Mouse (Mus musculus): Measurements from ENCODE around the gene Myt1l. TPM values are rescaled to one million over a fixed set of nuclear protein-coding genes. Genes with fewer than 3 reads are reported as not detected.

The Myt1l gene
- total RNA-seq, 2 experiments from 2014 or later, result not detected

DNA sequence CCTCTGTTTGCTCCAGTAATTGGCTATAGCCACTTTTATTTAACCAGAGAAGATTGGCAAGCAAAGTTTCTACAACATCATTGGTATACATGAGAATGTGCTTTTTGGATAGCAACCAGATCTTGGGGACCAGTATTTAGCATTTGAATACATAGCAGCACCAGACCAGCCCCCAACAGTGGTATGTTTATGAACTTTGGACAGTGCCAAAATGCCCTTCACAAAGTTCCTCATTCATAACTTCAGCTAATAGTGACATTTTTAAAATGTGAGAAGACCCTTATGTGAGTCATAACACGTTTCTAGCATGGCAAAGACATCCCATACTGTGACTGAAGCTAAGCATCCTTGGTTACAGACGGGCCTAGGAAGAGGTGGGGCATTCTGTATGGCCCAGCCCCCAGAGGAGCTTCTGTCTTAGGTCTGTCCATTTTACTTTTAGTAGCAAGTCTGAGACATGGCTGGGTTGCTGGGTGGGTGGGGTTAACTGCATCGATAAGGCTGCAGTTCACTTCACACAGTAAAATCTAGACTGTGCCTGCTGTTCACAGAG is 369.4 kb downstream of the Myt1l start:
- no peak for DNase-seq (ENCODE audit: low spot score)

- DNase-seq (ENCODE audit: low spot score), result peak; percentile 50
Measured at GRCm38 (mm10) chr12:29904101-29904874, 376.1 kb downstream of the Myt1l start.

DNA sequence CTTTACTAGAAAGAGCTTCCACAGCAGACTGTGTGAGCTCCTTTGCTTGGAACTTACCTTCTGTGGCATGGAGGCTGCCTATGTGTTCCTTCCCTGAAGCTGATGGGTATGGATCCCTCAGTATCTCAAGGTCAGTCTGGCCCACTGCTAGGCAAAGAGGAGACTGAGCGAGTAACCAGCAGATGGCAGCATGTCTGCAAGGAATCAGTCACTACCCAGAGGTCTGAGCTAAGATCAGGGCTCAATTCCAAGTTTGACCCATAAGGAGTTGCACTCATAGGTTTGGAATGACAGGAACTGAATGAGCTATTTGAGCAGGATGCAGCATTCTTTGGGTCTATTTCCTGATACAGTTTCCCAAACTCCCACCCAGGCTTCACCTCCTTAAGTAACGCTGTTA is 378.9 kb downstream of the Myt1l start:
- DNase-seq (ENCODE audit: low spot score), result peak; percentile 79

DNA sequence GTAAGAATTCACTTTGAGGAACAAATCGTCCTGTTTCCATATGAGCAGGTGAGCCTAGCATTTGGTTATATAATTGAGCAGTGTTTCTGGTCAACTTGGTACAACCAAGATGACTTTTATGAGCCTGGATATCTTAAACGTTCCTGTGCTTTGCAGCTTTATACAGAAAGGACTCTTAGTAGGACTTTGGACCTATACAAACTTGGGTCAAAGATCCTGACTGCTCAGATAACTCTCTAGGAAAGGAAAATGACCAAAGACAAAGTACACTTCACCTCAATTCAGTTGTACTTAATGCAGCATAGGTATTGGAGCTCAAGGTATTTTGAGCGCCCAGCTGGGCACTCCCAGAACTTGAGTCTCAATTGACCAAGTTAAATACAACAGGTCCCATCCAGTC is 388.0 kb downstream of the Myt1l start:
- no peak for DNase-seq (ENCODE audit: low spot score)

DNA sequence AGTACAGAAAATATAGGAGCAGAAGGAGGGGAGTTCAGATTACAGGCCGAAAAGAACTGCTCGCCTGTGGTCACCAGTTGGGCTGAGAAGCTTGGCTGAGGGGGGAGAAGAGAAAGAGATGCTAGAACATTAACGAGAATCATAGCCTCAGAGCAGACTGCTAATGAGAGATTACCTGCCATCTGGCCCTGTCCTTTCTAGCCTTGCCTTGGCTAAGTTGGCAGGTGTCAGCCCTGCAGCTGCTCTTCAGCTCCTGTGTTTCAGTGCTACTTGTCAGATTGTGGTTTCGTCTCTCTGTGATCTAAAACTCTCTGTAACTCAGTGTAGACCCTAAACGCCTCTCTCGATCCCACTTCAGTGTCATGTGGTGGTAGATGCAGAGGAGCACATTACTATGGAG is 388.6 kb downstream of the Myt1l start:
- DNase-seq (ENCODE audit: low spot score), result no peak

DNA sequence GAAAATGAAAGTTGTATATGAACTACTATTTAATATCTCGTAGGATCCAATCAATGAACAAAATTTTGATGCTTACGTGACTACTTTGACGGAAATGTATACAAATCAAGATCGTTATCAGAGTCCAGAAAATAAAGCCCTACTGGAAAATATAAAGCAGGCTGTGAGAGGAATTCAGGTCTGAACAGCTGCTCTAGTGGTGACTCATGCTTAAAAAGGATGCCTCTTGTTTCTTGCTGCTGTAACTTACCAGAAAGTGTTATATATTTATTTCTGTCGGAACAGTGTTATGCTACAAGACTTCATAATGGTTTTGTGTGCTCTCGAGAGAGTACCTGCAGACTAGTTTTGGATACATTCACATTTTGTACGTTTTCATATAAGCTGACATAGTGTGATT is 392.1 kb downstream of the Myt1l start:
- DNase-seq (ENCODE audit: low spot score), result no peak

DNA sequence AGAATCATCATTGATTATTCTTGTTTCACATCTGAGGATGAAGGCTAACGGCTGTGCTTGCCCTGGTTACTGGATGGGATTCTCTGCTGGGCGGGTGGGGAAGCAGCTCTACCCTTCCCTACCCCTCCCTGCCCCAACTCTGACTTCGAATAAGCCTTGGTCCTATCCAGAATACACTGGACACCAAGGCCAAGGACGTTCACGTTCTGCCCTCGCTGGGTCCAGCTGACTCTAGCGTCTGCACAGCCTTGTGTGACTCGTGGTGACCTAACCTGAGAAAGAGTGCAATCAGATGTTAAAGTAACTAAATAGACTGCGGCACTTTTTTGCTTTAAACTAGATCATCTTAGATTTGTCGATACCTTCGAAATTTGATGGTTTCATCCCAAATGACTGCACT is 393.3 kb downstream of the Myt1l start:
- no peak for DNase-seq (ENCODE audit: low spot score)

DNA sequence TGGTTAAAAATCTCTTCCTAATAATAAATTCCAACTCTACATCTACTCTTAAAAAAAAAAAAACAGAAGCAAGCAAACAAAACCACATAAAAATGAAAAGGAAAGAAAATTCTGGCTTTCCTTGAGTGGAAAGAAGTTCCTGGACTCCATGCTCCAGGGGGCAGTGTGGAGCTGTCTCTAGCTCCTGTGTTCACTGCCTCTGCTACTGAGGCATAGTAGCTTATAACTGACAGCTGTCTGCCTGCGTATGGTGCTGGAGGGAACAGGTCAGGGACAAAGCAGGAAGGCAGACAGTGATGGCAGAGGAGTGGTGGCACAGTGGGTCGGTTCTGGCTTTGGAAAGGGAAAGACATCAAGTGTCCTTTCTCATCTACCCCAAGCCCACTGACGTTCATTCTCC is 398.7 kb downstream of the Myt1l start:
- peak; percentile 49 for DNase-seq (ENCODE audit: low spot score)

- no peak for DNase-seq (ENCODE audit: low spot score)
Measured at GRCm38 (mm10) chr12:29930591-29930990, 402.4 kb downstream of the Myt1l start.

DNA sequence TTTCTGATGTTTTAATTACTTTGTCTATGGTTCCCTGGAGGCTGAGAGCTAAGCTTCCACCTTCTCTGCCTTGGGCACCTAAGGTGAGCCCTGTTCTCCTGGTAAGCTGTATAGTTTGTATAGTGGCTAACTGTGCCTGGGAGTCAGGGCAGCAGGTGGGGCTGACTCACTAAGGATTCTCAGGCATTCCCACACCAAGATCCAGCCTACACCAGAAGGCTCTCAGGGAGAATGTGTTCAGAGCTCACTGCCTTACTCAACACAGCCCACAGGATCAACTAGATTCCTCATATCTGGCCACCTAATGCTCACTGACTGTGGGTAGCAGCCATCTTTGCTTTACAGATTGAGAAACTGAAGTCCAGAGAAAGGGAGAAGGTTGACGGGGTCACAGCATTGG is 404.8 kb downstream of the Myt1l start:
- no peak for DNase-seq (ENCODE audit: low spot score)

GRCm38 (mm10) chr12:29933501-29933900 is 405.3 kb downstream of the Myt1l start:
- DNase-seq (ENCODE audit: low spot score), result no peak

GRCm38 (mm10) chr12:29934120-29934581 is 406.0 kb downstream of the Myt1l start:
- peak; percentile 30 for DNase-seq (ENCODE audit: low spot score)

- DNase-seq (ENCODE audit: low spot score), result no peak
Measured at GRCm38 (mm10) chr12:29937308-29937707, 409.1 kb downstream of the Myt1l start, which contains the start of gene Pxdn. Pxdn (plus strand) TSS chr12:29937608.

GRCm38 (mm10) chr12:29937851-29938375 is 409.7 kb downstream of the Myt1l start:
- DNase-seq (ENCODE audit: low spot score), result peak; percentile 32

- DNase-seq (ENCODE audit: low spot score), result peak; percentile 52
Measured at GRCm38 (mm10) chr12:29938376-29939041, 410.3 kb downstream of the Myt1l start.

GRCm38 (mm10) chr12:29939261-29939671 is 411.1 kb downstream of the Myt1l start:
- DNase-seq (ENCODE audit: low spot score), result peak; percentile 68

DNA sequence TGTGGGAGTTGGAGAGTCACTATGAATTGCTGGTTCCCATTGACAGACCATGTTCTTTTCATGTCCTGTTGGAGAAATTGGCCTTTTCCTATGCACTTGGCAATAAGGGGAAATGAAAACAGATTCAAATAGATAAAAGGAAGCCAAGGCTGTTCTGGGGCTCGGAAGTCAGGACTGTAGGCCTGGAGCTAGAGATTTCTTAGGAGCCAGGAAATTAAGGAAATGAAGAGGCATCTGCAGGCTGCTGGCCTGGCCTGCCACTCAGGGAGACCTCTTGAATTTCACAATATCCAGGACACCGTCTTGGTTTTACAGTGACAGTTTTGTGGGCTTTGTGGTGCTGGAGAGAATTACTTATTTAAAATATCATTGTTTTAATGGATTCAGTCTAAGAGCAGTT is 414.3 kb downstream of the Myt1l start:
- DNase-seq (ENCODE audit: low spot score), result no peak

DNA sequence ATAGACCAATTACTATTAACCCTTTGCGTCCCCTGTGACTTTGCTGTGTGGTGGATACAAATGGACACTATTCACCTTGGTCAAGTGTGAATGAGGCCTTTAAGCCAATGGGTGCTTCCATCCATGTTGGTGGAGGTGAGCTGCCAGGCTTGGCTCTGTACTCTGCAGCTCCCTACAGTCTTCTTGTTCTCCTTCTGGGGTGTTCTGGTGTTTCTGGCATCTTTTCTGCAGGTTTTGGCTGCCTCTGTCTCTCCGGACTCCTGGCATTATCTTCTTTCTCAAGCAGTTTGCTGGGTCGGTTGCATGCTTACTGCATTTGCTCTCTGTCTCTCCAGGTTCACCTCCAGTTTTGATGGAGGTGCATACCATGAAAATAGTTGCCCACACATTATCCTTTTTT is 416.5 kb downstream of the Myt1l start:
- no peak for DNase-seq (ENCODE audit: low spot score)

DNA sequence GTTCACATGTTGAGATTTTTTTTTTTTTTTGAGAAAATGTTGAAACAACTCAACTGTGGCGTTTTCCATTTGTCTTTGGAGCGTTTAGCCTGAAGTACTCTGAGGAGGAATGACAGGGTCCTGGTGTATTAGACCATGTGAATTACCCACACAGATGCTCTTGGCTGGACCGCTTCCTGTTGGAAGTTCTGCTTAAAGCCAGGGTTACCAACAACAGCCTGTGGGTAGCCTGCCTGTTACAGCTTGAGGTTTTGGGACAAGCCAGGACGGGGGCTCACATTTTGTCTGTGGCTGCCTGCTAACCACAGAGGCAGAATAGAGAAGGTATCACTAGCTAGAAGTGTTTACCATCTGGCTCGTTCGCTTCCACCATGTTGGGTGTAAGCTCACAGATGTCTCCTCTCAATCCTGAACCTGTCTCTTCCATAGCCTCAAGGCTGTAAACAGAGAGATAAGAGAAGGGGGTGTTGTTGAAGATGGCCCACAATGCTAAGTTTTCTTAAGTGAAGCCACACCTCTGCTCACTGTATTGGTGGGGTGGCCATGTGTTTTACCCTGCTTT is 417.1 kb downstream of the Myt1l start:
- no peak for DNase-seq (ENCODE audit: low spot score)

GRCm38 (mm10) chr12:29951043-29951442 is 422.9 kb downstream of the Myt1l start:
- no peak for DNase-seq (ENCODE audit: low spot score)

DNA sequence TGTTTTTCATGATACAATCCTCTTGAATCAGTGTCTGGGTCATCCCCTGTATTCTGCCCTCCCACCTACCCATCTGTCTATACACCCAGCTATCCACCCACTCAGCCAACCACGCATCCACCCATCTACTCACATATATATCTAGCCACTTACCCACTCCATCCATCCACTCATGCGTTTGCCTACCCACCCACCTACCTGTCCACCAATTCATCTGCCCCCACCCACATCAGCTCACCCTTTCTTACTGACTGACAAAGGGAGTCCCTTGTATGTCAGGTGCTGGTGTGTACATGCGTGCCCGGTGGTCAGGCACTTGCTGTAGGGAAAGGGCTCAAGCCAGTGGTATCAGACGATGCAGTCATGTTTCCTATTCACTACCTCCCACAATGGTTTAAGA is 423.3 kb downstream of the Myt1l start:
- no peak for DNase-seq (ENCODE audit: low spot score)

DNA sequence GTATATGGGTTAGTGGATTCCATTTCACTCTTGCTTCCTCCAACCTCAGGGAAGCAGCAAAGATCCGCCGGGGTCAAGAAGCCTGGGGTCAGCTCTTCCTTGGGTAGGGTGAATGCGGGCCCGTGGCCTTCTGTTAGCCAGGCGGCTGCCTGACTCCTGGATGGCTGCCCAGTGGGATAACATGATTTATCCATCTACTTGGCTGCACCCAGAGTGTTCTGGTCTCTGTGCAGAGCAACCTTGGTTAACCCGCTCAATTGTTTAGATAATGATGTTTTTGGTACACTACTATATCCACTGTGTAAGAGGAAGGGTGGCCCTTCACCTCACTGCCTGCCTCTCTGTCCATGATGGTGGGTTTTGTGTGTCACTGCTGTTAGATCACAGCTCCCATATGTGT is 423.9 kb downstream of the Myt1l start:
- peak; percentile 28 for DNase-seq (ENCODE audit: low spot score)
